Mouse (Mus musculus): ENCODE data around the gene Copg2. TPM values are rescaled to one million over a fixed set of nuclear protein-coding genes. Genes with fewer than 3 reads are reported as not detected.
A peak's percentile ranks its signal among the peaks of the same experiment; 100 is the strongest.

Copg2 gene
- polyA plus RNA-seq (2015; fragmentation: Nextera tagmentation; extraction: Ambion mirVana) = 18.0 and 18.2 TPM in 2 replicates

DNA sequence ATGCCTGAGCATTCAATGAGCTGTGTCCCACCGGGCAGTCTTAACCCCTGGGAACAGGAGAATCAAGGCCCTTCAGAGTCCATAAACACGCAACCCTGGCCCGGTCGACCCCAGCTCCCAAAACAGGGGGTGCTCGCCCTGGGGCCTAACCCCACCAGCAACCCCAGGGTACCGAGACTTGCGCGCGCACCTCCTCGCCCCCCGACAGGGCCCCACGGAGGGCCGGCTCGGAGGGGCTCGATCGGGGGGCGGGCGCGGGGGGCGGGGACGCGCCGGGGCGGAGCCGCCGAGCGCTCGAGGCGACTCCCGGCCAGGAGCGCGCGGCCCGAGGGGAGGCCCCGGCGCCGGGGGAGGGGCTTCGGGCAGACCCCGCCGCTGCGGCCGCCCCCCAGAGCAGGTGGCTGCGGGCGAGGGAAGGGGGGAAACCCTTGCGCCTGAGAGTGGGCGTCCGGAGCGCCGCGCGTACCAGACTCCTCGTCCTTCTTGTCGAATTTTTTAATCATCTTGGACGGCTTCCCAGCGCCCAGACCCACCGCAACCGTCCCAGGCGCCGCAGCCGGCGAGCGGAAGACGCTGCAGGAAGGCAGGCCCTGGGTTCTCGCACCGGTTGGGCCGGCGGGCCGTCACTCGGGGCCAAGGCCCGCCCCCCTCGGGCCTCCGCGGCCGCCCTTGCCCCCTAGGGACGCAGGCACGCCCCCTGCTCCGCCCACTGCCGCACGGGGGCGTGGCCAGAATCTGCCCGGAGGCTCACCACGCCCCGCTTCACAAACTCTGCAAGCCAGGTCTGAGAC lies at the start of gene Copg2:
Gene Copg2 (minus strand): TSS at position 600 of the 791 bp plus-strand sequence.
- peaks cover 3% of the 10 kb centered on the region; the same call in 1 of the 2 replicates for H3K4me1 ChIP-seq
- peak within 1 kb of the TSS; percentile 63 for H3K4me2 ChIP-seq
- peak within 1 kb of the TSS; percentile 61 for H3K9ac ChIP-seq
- no peaks in the 10 kb centered on the region for H3K27me3 ChIP-seq (replicated peaks)
- under 1% methylated on average over 63 of the region's 83 CpGs for WGBS
- no peaks in the 10 kb centered on the region for H3K36me3 ChIP-seq
- no peaks in the 10 kb centered on the region for H3K9me3 ChIP-seq
- peak within 1 kb of the TSS; percentile 98 for H3K27ac ChIP-seq
- H3K4me3 ChIP-seq (replicated peaks) = peak within 1 kb of the TSS; percentile 85
- ATAC-seq (ENCODE audit: insufficient read depth, low FRiP score, low read depth) = peak; percentile 99

GRCm38 (mm10) chr6:30939264-30939663 lies 42.7 kb upstream of the Copg2 start:
- 33% methylated on average over 5 of the region's 5 CpGs for WGBS
- H3K36me3 ChIP-seq = no peaks in the 10 kb centered on the region
- H3K4me1 ChIP-seq = no peaks in the 10 kb centered on the region
- no peak overlapping the region for H3K9ac ChIP-seq
- H3K27ac ChIP-seq = no peak overlapping the region
- no peak overlapping the region for H3K4me3 ChIP-seq (replicated peaks)
- no peaks in the 10 kb centered on the region for H3K9me3 ChIP-seq
- no peak for ATAC-seq (ENCODE audit: insufficient read depth, low FRiP score, low read depth)
- H3K4me2 ChIP-seq = no peak overlapping the region
- H3K27me3 ChIP-seq (replicated peaks) = no peaks in the 10 kb centered on the region

- H3K4me2 ChIP-seq = no peak overlapping the region
- ATAC-seq (ENCODE audit: insufficient read depth, low FRiP score, low read depth) = no peak
- 44% methylated on average over 2 of the region's 2 CpGs for WGBS
These were observed 26.2 kb upstream of the Copg2 start for GRCm38 (mm10) chr6:30922821-30923220.

GRCm38 (mm10) chr6:30921826-30922225 lies 25.2 kb upstream of the Copg2 start:
- no peaks in the 10 kb centered on the region for H3K9me3 ChIP-seq
- no peak overlapping the region for H3K4me3 ChIP-seq (replicated peaks)
- no peak overlapping the region for H3K4me2 ChIP-seq
- no peaks in the 10 kb centered on the region for H3K27me3 ChIP-seq (replicated peaks)
- no peaks in the 10 kb centered on the region for H3K36me3 ChIP-seq
- H3K9ac ChIP-seq = no peak overlapping the region
- no peaks in the 10 kb centered on the region for H3K4me1 ChIP-seq
- no peak for ATAC-seq (ENCODE audit: insufficient read depth, low FRiP score, low read depth)
- no peak overlapping the region for H3K27ac ChIP-seq
- 59% methylated on average over 10 of the region's 11 CpGs for WGBS

More at GRCm38 (mm10) chr6:30922821-30923220, 26.2 kb upstream of the Copg2 start:
- Histone ChIP-seq H3K4me1 (no peaks in the 10 kb centered on the region), H3K36me3 (no peaks in the 10 kb centered on the region), H3K4me3 (replicated peaks) (no peak overlapping the region), H3K27me3 (replicated peaks) (no peaks in the 10 kb centered on the region), H3K9me3 (no peaks in the 10 kb centered on the region), H3K9ac (no peak overlapping the region), H3K27ac (no peak overlapping the region)

DNA sequence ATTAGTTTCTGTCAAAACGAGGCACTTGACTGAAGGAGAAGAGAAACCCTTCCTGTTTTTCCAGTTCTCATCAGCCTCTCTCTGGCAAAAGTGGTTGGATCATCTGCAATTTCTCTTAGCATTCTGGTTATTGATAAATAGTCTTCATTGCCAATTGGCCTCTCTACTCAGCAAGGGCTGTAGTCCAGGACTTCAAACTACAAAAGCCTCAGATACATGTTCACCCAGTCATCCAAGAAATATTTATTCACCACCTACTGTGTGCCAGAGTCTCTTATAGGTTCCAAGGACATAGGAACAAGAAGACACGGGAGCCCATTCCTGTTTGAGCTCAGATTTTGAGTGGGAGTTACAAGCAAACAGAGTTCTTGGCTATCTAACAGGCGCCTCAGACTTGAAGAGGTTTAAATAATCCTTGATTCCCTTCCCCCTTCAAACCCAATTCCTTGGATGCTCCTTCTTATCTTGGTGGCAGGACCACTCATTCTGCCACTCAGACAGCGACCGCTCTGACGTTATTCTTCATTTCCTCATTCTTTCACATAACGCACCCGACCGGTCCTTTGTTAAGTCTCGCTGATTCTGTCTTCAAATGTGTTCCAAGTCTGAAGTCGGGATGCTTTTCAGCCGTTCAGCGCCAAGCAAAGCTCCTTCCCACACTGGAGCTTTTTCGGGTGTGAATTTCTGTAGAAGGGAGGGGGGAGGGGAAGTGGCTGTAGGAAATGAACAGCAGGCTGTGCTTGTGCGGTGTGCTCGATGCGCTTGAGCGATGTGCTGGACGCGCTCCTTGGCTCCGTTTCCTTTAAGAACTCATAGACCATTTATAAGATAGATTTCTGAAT lies 24.5 kb upstream of the Copg2 start:
- Histone ChIP-seq H3K27me3 (replicated peaks) (no peaks in the 10 kb centered on the region), H3K36me3 (no peaks in the 10 kb centered on the region), H3K4me1 (no peaks in the 10 kb centered on the region), H3K9me3 (no peaks in the 10 kb centered on the region), H3K27ac (0 out of 2 replicates have a peak overlapping the region, but pooled peaks have one; percentile 17), H3K4me2 (peak overlapping the region; percentile 38), H3K4me3 (replicated peaks) (no peak overlapping the region; the same call in 1 of the 2 replicates), H3K9ac (no peak overlapping the region)
- WGBS = 48% methylated on average over 21 of the region's 21 CpGs
- ATAC-seq (ENCODE audit: insufficient read depth, low FRiP score, low read depth) = no peak

- no peak within 1 kb of the TSS for H3K9ac ChIP-seq
- H3K4me2 ChIP-seq = no peak within 1 kb of the TSS
- no peaks in the 10 kb centered on the region for H3K4me1 ChIP-seq
- no peaks in the 10 kb centered on the region for H3K9me3 ChIP-seq
- WGBS = 90% methylated on average over 2 of the region's 2 CpGs
- no peaks in the 10 kb centered on the region for H3K27me3 ChIP-seq (replicated peaks)
- H3K4me3 ChIP-seq (replicated peaks) = no peak within 1 kb of the TSS
- ATAC-seq (ENCODE audit: insufficient read depth, low FRiP score, low read depth) = no peak
- no peak within 1 kb of the TSS for H3K27ac ChIP-seq
- H3K36me3 ChIP-seq = no peaks in the 10 kb centered on the region
These were observed 18.9 kb upstream of the Copg2 start, which contains the start of gene Tsga13 for GRCm38 (mm10) chr6:30915473-30915872. Gene Tsga13 (minus strand): TSS chr6:30915573.

DNA sequence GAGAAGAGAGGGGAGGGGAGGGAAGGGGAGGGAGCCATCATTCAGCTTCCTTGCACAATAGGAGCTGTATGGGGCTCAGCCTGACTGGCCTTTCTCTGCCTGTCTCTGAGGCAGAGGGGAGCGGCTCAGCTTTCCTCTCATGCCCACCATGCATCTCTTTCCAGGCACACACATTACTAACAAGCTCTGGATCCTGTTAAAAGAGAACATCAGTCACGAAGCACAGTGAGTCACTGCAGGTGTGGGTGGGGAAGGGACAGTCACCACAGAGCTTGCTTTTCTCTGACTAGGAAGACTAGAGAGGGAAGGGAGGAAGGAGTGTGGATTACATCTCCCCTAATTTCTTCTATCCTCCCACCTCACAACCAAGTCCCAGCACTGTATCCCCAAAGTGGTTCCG lies 11.4 kb upstream of the Copg2 start:
- ATAC-seq (ENCODE audit: insufficient read depth, low FRiP score, low read depth) = no peak
- no peak overlapping the region for H3K9ac ChIP-seq
- no peak overlapping the region for H3K4me3 ChIP-seq (replicated peaks)
- no peak overlapping the region for H3K27ac ChIP-seq
- no peaks in the 10 kb centered on the region for H3K4me1 ChIP-seq
- no peak overlapping the region for H3K4me2 ChIP-seq
- 49% methylated on average over 3 of the region's 3 CpGs for WGBS
- no peaks in the 10 kb centered on the region for H3K27me3 ChIP-seq (replicated peaks)
- H3K36me3 ChIP-seq = no peaks in the 10 kb centered on the region
- no peaks in the 10 kb centered on the region for H3K9me3 ChIP-seq

GRCm38 (mm10) chr6:30904911-30905310 lies 8.3 kb upstream of the Copg2 start:
- Histone ChIP-seq H3K9me3 (no peaks in the 10 kb centered on the region), H3K27ac (no peak overlapping the region), H3K4me3 (replicated peaks) (no peak overlapping the region), H3K9ac (no peak overlapping the region), H3K27me3 (replicated peaks) (no peaks in the 10 kb centered on the region), H3K4me1 (no peaks in the 10 kb centered on the region), H3K36me3 (no peaks in the 10 kb centered on the region), H3K4me2 (no peak overlapping the region)
- WGBS = 72% methylated on average over 5 of the region's 5 CpGs
- no peak for ATAC-seq (ENCODE audit: insufficient read depth, low FRiP score, low read depth)

GRCm38 (mm10) chr6:30904033-30904432 lies 7.4 kb upstream of the Copg2 start:
- Histone ChIP-seq H3K4me3 (replicated peaks) (no peak overlapping the region), H3K27ac (no peak overlapping the region), H3K36me3 (no peaks in the 10 kb centered on the region), H3K4me1 (no peaks in the 10 kb centered on the region), H3K4me2 (no peak overlapping the region), H3K27me3 (replicated peaks) (no peaks in the 10 kb centered on the region), H3K9me3 (no peaks in the 10 kb centered on the region), H3K9ac (no peak overlapping the region)
- WGBS = 35% methylated on average over 3 of the region's 3 CpGs
- no peak for ATAC-seq (ENCODE audit: insufficient read depth, low FRiP score, low read depth)

- Histone ChIP-seq H3K9me3 (no peaks in the 10 kb centered on the region), H3K27ac (no peak overlapping the region), H3K27me3 (replicated peaks) (no peaks in the 10 kb centered on the region), H3K4me2 (peak overlapping the region; percentile 63), H3K4me3 (replicated peaks) (no peak overlapping the region), H3K9ac (no peak overlapping the region), H3K4me1 (peaks cover 3% of the 10 kb centered on the region; the same call in 1 of the 2 replicates), H3K36me3 (no peaks in the 10 kb centered on the region)
- ATAC-seq (ENCODE audit: insufficient read depth, low FRiP score, low read depth) = no peak
- 62% methylated on average over 6 of the region's 6 CpGs for WGBS
These were observed 926 bp upstream of the Copg2 start for GRCm38 (mm10) chr6:30897520-30897919.

GRCm38 (mm10) chr6:30896986-30897327 lies 363 bp upstream of the Copg2 start:
- Histone ChIP-seq H3K9ac (0 out of 2 replicates have a peak overlapping the region, but pooled peaks have one; percentile 12), H3K4me3 (replicated peaks) (peak overlapping the region; percentile 85), H3K9me3 (no peaks in the 10 kb centered on the region), H3K4me2 (peak overlapping the region; percentile 63), H3K36me3 (no peaks in the 10 kb centered on the region), H3K4me1 (peaks cover 3% of the 10 kb centered on the region; the same call in 1 of the 2 replicates), H3K27ac (peak overlapping the region; percentile 98), H3K27me3 (replicated peaks) (no peaks in the 10 kb centered on the region)
- 18% methylated on average over 8 of the region's 8 CpGs for WGBS
- ATAC-seq (ENCODE audit: insufficient read depth, low FRiP score, low read depth) = no peak

- Histone ChIP-seq H3K9me3 (no peaks in the 10 kb centered on the region), H3K4me1 (peaks cover 3% of the 10 kb centered on the region; the same call in 1 of the 2 replicates), H3K27me3 (replicated peaks) (no peaks in the 10 kb centered on the region), H3K4me2 (peak overlapping the region; percentile 60), H3K4me3 (replicated peaks) (peak overlapping the region; percentile 85), H3K9ac (peak overlapping the region; percentile 61; the same call in 1 of the 2 replicates), H3K36me3 (no peaks in the 10 kb centered on the region), H3K27ac (peak overlapping the region; percentile 98)
- no peak for ATAC-seq (ENCODE audit: insufficient read depth, low FRiP score, low read depth)
- WGBS = 19% methylated on average over 3 of the region's 3 CpGs
These were observed 787 bp downstream of the Copg2 start for GRCm38 (mm10) chr6:30895819-30896194.
